Mouse (Mus musculus) lung, embryonic 14.5 days (tissue): Measurements from ENCODE around the gene Tbxa2r. TPM values are rescaled to one million over a fixed set of nuclear protein-coding genes. Genes with fewer than 3 reads are reported as not detected.

ENCODE experiments used
- ATAC-seq: fragments of 200-750 bp; cut with Nextera tagmentation; 2 replicates; pipeline ENCODE4 v1.8.0; 2017; ENCODE audit warnings: mild to moderate bottlenecking, moderate TSS enrichment, moderate library complexity; ENCODE audit not compliant: insufficient read depth
- DNase-seq: peaks from one replicate; pipeline ENCODE4 v3.0.0-alpha.2; 2015
- H3K27ac ChIP-seq: fragments of 300-500 bp; sonication (generic); 2 replicates; pipeline ENCODE4 v1.5.1; 2014; ENCODE audit warnings: low read depth, mild to moderate bottlenecking, moderate library complexity
- H3K27me3 ChIP-seq: fragments of 300-500 bp; sonication (generic); 2 replicates; pipeline ENCODE4 v1.6.1; 2014; ENCODE audit warnings: low read length, control low read depth; ENCODE audit not compliant: insufficient read depth
- H3K36me3 ChIP-seq: fragments of 300-500 bp; sonication (generic); 2 replicates; pipeline ENCODE4 v1.6.1; 2014; ENCODE audit warnings: control low read depth; ENCODE audit not compliant: insufficient read depth
- H3K4me1 ChIP-seq: fragments of 300-500 bp; sonication (generic); 2 replicates; pipeline ENCODE4 v1.6.1; 2014; ENCODE audit warnings: antibody characterized with exemption, control low read depth; ENCODE audit not compliant: insufficient read depth
- H3K4me2 ChIP-seq: fragments of 300-500 bp; sonication (generic); 2 replicates; pipeline ENCODE4 v1.6.1; 2014; ENCODE audit warnings: mild to moderate bottlenecking
- H3K4me3 ChIP-seq: fragments of 300-500 bp; sonication (generic); 2 replicates; pipeline ENCODE4 v1.5.1; 2014; ENCODE audit warnings: low read depth, low read length
- H3K9ac ChIP-seq: fragments of 300-500 bp; sonication (generic); 2 replicates; pipeline ENCODE4 v1.6.1; 2014
- H3K9me3 ChIP-seq: fragments of 300-500 bp; sonication (generic); 2 replicates; pipeline ENCODE4 v1.6.1; 2016; ENCODE audit warnings: low read depth, low read length, control low read depth
- CTCF ChIP-seq: IDR thresholded peaks from 2 replicates; pipeline ENCODE4 v1.5.1; 2016; ENCODE audit warnings: antibody characterized with exemption, low read depth
- WGBS: fragments of 180-500 bp; shearing (Covaris S2); extraction: QIAGEN DNeasy Blood & Tissue Kit; methylation state at CpG from one replicate; pipeline ENCODE4 v1.1.7; 2014; 5-methylcytosine and 5-hydroxymethylcytosine counted together
- polyA plus RNA-seq: library from polyadenylated mRNA; unstranded; fragments of >200 nt; fragmentation: Nextera tagmentation; extraction: Ambion mirVana; gene quantifications from 2 replicates; pipeline ENCODE4 v1.2.1, GENCODE M21; 2014

Tbxa2r gene
- polyA plus RNA-seq, 1 experiment from 2014 or later: 15.0 TPM

- DNase-seq (no peak), ATAC-seq (no peak)
- H3K9ac ChIP-seq: no peak overlapping the region; the same call in 1 of the 2 replicates
- peaks cover 6% of the 10 kb centered on the region; the same call in 1 of the 2 replicates for H3K27me3 ChIP-seq
- WGBS: 68% methylated on average over 1 of the region's 1 CpGs
- H3K36me3 ChIP-seq: peaks cover 13% of the 10 kb centered on the region; the same call in 1 of the 2 replicates
- H3K9me3 ChIP-seq: no peaks in the 10 kb centered on the region
- peaks cover 29% of the 10 kb centered on the region for H3K4me1 ChIP-seq
- H3K4me2 ChIP-seq: peak overlapping the region; percentile 100
- H3K27ac ChIP-seq: peak overlapping the region; percentile 69; the same call in 1 of the 2 replicates
- no peak for TF ChIP-seq CTCF
- peak overlapping the region; percentile 78 for H3K4me3 ChIP-seq
Measured at GRCm38 (mm10) chr10:81358841-81359240, 30.3 kb downstream of the Tbxa2r start.

DNA sequence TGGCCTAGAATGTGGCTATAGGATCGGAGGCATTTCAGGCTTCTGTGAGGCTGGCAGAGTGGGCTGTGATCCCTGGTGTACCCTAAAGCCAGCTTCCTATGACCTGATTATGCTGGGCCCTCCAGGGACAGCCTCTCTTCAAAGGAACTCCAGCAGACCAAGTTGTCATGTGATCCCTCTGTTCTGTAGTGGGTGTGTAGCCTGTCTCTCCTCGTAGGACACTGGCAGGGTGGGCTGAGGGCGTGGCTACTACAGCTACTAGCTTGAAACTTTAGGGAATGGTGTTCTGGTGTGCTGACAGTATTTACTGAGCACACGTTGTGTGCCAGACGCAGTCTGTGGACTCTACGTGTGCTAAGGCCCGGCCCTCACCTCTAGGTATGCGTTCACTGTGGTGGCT, 32.2 kb downstream of the Tbxa2r start:
- Histone ChIP-seq H3K27me3 (peaks cover 8% of the 10 kb centered on the region; the same call in 1 of the 2 replicates), H3K4me3 (no peak overlapping the region), H3K9me3 (no peaks in the 10 kb centered on the region), H3K36me3 (peaks cover 13% of the 10 kb centered on the region; the same call in 1 of the 2 replicates), H3K4me2 (no peak overlapping the region), H3K27ac (no peak overlapping the region), H3K4me1 (peaks cover 42% of the 10 kb centered on the region), H3K9ac (no peak overlapping the region)
- ATAC-seq (no peak), DNase-seq (peak; percentile 36)
- no peak for TF ChIP-seq CTCF
- WGBS: 57% methylated on average over 8 of the region's 8 CpGs

- peak overlapping the region; percentile 26; the same call in 1 of the 2 replicates for H3K9ac ChIP-seq
- DNase-seq (peak; percentile 52), ATAC-seq (peak; percentile 9; the same call in 1 of the 2 replicates)
- H3K36me3 ChIP-seq: peaks cover 29% of the 10 kb centered on the region
- no peak for TF ChIP-seq CTCF
- no peaks in the 10 kb centered on the region for H3K9me3 ChIP-seq
- peak overlapping the region; percentile 60 for H3K4me2 ChIP-seq
- peak overlapping the region; percentile 79 for H3K27ac ChIP-seq
- peaks cover 40% of the 10 kb centered on the region for H3K4me1 ChIP-seq
- H3K27me3 ChIP-seq: peaks cover 8% of the 10 kb centered on the region; the same call in 1 of the 2 replicates
- H3K4me3 ChIP-seq: no peak overlapping the region
- 53% methylated on average over 12 of the region's 12 CpGs for WGBS
Measured at GRCm38 (mm10) chr10:81362336-81362949, 33.9 kb downstream of the Tbxa2r start.

DNA sequence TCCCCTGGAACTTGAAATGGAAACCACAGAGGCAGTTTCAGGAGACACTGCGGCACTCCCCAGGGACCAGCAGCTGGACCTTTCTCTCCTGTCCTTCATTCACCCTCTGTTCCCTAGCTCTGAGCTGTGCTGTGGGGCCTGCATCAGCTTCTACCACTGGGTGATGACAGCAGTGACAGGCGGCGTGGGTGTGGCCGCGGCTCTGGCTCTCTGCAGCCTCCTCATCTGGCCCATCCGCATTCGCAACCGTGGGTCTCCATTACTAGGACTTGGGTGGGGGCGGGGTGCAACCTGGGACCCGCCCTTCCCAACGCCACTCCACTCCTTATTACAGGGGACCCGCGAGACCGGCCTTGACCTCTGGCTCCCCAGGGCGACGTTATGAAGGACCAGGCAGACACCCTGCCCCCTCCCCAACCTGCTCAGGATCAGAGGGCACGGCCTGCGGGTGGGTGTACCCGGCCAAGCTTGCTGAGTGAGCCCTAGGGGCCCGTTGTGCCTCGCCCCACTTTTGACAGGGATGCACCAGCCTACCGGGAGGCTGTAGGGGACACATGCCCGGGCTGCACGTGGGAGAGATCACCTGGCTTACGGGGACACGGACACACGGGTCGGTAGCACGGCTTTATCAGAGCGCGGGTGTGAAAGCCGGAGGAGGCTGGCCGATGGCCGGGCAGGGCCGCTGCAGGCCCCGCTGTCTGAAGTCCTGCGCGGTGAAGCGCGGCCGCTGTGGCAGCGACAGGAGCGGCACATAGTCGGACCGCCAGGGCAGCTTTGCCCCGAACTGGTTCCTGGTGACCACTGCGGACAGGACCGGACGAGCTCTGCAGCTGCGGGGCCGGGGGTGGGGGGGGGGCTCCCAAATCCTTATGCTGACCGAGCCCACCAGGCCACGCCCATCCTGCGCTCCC, 35.2 kb downstream of the Tbxa2r start:
- Histone ChIP-seq H3K4me1 (peaks cover 31% of the 10 kb centered on the region), H3K9ac (peak overlapping the region; percentile 39), H3K4me2 (peak overlapping the region; percentile 60), H3K36me3 (peaks cover 41% of the 10 kb centered on the region), H3K4me3 (peak overlapping the region; percentile 34), H3K27me3 (peaks cover 8% of the 10 kb centered on the region; the same call in 1 of the 2 replicates), H3K27ac (peak overlapping the region; percentile 79), H3K9me3 (no peaks in the 10 kb centered on the region)
- TF ChIP-seq CTCF: no peak
- ATAC-seq (no peak), DNase-seq (peak; percentile 37)
- 8% methylated on average over 54 of the region's 54 CpGs for WGBS

- Histone ChIP-seq H3K36me3 (peaks cover 51% of the 10 kb centered on the region), H3K9me3 (no peaks in the 10 kb centered on the region), H3K27me3 (peaks cover 8% of the 10 kb centered on the region; the same call in 1 of the 2 replicates), H3K9ac (0 out of 2 replicates have a peak overlapping the region, but pooled peaks have one; percentile 39), H3K4me2 (peak overlapping the region; percentile 60), H3K4me1 (peaks cover 28% of the 10 kb centered on the region), H3K27ac (no peak overlapping the region), H3K4me3 (peak overlapping the region; percentile 34)
- DNase-seq (peak; percentile 50), ATAC-seq (no peak; the same call in 1 of the 2 replicates)
- 10% methylated on average over 28 of the region's 28 CpGs for WGBS
- no peak for TF ChIP-seq CTCF
Measured at GRCm38 (mm10) chr10:81364666-81365065, 36.1 kb downstream of the Tbxa2r start.

DNA sequence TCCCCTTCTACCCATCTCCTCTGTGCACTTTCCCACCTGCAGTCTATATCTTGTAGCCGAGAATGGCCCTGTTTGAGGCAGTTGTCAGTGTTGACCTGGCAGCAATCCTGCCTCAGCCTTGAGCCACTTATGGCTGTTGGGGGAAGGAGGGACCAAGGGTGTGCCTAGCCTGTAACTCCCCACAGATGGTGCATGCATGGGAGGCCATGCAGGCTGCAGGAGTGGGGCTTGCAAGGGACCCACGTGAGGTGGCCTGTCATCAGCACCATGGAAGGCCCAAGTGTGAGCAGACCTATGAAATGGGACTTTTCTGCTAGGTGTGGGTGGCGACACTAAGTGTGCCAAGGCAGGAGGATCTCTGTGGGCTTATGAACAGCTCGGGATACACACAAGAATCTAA, 36.5 kb downstream of the Tbxa2r start:
- no peak overlapping the region for H3K27ac ChIP-seq
- H3K9me3 ChIP-seq: no peaks in the 10 kb centered on the region
- DNase-seq: no peak
- WGBS: 26% methylated on average over 4 of the region's 4 CpGs
- H3K4me1 ChIP-seq: peaks cover 28% of the 10 kb centered on the region
- H3K4me2 ChIP-seq: peak overlapping the region; percentile 60
- H3K4me3 ChIP-seq: no peak overlapping the region
- no peak overlapping the region for H3K9ac ChIP-seq
- peaks cover 52% of the 10 kb centered on the region for H3K36me3 ChIP-seq
- no peak; the same call in none of the 2 replicates for ATAC-seq
- TF ChIP-seq CTCF: no peak
- peaks cover 8% of the 10 kb centered on the region; the same call in 1 of the 2 replicates for H3K27me3 ChIP-seq
